Mouse (Mus musculus): Measurements from ENCODE around the gene Syde2.
A peak's percentile ranks its signal among the peaks of the same experiment; 100 is the strongest.
"Not testable (repeated sequence)": the region's sequence is repeated elsewhere in the genome, so short reads cannot be mapped to it uniquely, and the experiment has no call there.

Gene Syde2

DNA sequence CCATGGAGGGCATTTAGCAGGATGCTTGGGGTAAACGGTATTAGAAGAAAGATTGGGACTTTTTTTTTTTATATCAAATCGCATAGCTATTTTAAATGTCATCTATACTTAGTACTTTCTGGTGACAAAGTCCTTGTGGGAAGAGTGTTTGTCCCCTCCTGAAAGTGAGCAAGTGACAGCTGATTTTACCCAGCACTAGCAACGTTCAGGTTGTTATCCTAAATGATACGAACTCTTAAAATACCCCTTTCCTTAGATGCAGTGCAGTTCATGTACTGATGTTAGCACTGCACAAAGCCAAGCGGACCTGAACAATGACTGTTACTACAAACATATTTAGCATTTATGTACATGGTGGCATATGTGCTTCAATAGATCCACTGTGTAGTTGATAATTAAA, 20.9 kb upstream of the Syde2 start:
- DNase-seq (ENCODE audit: low spot score in 2 of 2): no peak

DNA sequence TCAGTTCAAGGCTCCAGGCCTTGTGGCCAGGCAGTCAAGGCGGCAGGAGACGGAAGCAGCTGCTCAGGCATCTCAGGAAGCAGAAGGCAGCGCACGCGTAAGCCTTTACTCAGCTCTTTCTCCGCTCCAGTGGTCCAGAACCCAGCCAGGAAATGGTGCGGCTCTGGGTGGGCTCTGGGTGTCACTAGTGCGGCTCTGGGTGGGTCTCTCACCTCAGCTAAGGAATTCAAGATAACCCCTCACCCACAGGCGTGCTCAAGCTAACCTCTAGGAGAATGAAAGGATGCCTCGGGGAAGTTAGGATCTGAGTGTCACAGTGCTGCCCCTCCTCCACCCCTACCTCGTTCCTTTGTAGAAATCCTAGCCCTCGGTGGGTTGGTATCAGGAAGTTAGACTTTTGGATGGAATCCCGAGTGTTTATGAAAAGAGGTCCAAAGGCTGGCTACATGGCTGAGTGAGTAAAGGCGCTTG, 18.6 kb upstream of the Syde2 start:
- no peak for DNase-seq (ENCODE audit: low spot score in 2 of 2)

DNA sequence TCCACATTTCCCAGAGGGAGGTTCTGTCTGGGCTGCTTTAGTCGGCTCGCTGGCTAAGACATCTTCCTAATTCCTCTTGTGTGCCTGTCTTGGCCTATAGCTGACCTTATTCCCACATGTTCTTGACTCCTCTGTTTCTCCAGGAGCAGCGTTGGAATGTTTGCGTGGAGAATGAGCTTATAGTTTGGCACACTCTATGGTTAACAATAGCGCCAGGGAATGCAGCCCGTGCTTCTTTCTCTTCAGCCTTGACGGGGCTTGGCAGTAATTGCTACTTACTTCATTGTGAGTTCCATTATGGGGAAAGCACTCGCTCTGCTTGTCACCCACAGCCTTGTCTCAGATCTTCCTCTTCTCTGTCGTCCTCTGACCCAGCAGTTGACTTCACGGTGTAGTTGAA, 16.2 kb upstream of the Syde2 start:
- no peak for DNase-seq (ENCODE audit: low spot score in 2 of 2)

- DNase-seq (ENCODE audit: low spot score in 2 of 2): no peak
These were observed 12.7 kb upstream of the Syde2 start for GRCm38 (mm10) chr3:145974986-145975385.

GRCm38 (mm10) chr3:145985333-145985925, 2.2 kb upstream of the Syde2 start:
- no peak for DNase-seq (ENCODE audit: low spot score in 2 of 2)

DNA sequence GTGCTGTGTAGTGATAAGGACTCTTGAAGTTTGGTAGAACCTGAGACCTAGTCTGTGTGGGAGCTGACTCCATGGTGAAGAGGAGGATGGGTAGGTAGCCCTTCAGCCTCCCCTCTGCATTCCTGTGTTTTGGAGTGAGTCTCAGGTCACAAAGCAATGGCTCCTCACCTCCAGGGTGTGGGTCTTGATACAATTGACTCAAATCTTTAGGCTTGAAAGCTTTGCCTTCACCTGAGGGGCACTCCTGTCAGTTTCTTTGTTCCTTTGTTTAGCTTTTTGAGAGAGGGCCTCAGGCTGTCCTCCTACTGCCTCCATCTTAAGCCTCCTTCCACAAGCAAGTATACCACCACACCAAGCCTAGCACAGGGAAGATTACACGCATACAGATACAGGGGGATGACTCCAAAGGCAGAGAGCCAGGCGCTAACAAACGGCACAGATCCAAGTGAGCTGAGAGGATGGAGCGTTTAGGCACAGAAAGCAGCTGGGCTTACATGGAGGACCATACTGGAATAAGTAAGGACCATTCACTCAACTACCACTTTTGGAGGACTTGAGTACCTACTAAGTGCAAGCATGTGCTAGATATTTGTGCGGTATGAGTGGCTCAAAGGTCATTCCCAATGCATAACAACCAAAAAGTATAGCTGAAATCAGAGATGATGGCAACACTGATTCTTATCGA, 1.2 kb upstream of the Syde2 start:
- no peak for DNase-seq (ENCODE audit: low spot score in 2 of 2)

DNA sequence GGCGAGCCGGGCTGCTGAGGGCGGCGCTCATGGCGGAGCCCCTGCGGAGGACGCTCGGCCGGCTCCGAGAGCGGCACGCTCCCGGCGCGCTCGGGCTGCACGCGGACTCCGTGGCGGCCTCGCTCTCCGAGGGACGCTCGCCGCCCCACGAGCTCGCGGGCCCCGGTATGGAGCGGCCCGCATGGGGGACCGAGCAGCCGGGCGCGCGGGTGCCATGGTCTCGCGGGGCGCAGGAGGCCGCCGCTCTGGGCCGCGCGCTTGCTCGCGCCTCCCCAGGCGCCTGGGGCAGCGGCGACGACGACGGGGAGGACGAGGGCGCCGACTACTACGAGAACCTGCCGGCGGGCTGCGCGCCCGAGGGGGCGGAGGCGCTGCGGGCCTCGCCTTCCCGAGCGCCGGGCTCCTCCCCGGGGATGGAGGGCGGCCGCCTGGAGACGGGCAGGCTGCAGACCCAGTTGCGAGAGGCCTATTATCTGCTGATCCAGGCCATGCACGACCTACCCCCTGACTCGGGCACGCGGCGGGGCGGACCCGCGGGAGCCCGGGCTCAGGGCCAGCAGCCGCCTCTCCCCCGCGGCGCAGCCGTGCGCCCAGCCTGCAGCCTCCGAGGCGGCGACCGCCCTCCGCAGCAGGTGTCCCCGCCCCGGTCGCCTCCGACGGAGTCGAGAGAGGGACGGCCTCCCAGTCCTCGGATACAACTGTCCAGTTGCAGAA, 457 bp downstream of the Syde2 start:
- DNase-seq (ENCODE audit: low spot score in 2 of 2): peak; percentile 45 to 61

- DNase-seq (ENCODE audit: low spot score in 2 of 2): no peak
These were observed 1.3 kb downstream of the Syde2 start for GRCm38 (mm10) chr3:145988684-145989575.

- no peak for DNase-seq (ENCODE audit: low spot score in 2 of 2)
These were observed 2.0 kb downstream of the Syde2 start for GRCm38 (mm10) chr3:145989576-145990081.

GRCm38 (mm10) chr3:145991130-145991529, 3.5 kb downstream of the Syde2 start:
- DNase-seq (ENCODE audit: low spot score in 2 of 2): no peak

DNA sequence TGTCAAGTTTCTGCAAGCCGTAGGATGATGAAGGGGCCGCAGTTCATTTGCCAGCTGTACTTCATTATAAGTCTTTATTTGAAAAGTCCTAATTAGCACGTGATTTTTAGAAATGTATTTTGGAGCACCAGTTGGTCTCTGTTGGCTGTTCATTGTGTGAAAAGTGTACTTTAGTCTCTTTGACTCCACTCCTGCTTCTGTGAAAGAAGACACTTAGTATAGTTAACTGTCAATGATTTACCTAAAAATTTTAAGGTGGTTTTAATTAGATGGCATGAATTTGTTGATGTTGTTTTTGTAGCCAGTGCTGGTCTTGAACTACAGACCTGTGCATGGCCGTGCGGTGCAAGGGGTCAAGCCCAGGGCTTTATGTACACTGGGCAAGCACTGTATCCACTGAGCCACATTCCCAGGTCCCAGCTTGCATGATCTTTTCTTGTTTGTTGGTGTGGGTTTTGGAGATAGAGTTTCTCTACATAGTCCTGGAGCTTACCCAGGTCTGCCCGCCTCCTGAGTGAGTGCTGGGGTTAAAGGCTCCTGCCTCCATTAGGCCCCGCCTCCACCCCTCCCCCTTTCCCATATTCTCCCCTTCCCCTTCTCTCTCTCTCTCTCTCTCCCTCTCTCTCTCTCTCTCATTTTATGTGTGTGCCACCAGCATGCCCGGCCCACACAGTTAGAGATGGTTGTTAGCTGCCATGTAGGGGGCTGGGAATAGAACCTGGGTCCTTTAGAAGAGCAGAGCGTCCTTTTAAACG, 4.5 kb downstream of the Syde2 start:
- DNase-seq (ENCODE audit: low spot score in 2 of 2): no peak

- peak in 1 of 2 experiments; percentile 11 for DNase-seq (ENCODE audit: low spot score in 2 of 2)
These were observed 5.1 kb downstream of the Syde2 start for GRCm38 (mm10) chr3:145992796-145993195.

DNA sequence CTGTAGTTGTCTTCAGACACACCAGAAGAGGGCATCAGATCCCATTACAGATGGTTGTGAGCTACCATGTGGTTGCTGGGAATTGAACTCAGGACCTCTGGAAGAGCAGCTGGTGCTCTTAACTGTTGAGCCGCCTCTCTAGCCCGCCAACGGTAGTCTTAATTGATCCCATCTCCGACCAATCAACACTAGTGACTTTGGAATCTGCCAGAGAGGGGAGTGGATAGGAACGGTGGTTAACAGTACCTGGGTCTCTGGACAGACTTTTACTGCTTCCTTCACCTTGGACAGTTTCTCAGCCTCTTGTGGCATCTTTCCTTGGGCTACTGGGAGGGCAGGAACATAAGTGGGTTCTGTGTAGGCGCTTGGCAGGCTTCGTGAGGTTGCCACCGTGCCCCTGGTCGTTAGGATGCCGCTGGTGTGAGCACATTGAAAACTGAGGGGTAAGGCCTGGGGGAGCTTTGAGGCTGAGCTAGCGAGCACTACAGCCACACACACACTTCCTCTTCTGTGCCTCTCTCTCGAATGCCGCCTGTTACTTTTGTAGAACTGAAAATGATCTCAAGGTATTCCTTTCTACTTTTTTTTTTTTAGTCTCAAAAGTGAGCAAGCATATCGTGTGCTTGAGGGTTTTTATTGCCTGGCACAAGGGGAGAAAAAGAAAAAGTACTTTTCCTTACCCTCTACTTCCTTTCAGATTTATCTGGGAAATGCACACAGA, 6.0 kb downstream of the Syde2 start:
- no peak for DNase-seq (ENCODE audit: low spot score in 2 of 2)

- no peak for DNase-seq (ENCODE audit: low spot score in 2 of 2)
These were observed 7.8 kb downstream of the Syde2 start for GRCm38 (mm10) chr3:145995489-145995888.

DNA sequence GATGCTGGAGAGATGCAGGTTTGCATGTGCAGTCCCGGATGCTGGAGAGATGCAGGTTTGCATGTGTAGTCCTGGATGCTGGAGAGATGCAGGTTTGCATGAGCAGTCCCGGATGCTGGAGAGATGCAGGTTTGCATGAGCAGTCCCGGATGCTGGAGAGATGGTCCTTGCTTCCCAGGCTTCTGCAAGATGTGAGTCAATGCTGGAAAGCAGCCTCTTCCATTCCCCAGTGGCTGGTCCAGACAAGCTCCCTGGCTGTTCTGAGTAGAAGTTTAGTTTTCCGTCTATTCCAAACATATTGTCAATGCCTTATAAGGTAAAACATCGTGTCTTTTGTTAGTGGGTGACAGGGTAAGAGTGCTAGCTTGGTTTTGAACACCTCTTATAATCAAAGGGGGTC, 8.9 kb downstream of the Syde2 start:
- not testable (repeated sequence) for DNase-seq (ENCODE audit: low spot score in 2 of 2)

DNA sequence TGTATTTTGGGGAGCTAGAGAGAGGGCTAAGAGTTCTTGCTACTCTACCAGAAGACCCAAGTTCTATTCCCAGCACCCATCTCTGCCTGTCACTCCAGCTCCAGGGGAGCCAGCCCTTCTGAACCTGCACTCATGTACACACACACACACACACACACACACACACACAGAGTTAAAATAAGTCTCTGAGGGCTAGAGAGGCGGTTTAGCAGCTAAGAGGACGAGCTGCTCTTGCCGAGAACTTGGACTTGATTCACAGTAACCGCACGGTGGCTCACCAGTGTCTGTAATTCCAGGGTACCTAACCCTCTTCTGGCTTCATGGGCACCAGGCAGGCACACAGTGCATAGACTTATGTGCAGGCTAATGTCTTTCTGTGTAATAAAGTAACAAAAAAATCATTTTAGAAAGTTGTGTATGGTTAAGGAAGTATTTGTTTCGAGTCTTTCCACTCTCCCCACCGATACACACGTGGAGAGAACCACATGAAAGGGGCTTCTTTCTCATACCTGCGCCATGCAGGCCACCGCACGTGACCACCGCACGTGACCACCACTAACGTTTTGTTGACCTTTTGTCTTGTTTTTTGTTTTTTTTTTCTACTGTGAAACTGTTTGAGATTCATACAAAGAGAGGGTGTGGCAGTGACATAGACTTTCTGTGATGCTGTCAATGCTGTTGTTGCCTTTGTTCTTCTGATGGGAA, 16.8 kb downstream of the Syde2 start:
- DNase-seq (ENCODE audit: low spot score in 2 of 2): no peak

GRCm38 (mm10) chr3:146007872-146008271, 20.2 kb downstream of the Syde2 start:
- no peak for DNase-seq (ENCODE audit: low spot score in 2 of 2)

GRCm38 (mm10) chr3:146009859-146010645, 22.4 kb downstream of the Syde2 start:
- DNase-seq (ENCODE audit: low spot score in 2 of 2): no peak

DNA sequence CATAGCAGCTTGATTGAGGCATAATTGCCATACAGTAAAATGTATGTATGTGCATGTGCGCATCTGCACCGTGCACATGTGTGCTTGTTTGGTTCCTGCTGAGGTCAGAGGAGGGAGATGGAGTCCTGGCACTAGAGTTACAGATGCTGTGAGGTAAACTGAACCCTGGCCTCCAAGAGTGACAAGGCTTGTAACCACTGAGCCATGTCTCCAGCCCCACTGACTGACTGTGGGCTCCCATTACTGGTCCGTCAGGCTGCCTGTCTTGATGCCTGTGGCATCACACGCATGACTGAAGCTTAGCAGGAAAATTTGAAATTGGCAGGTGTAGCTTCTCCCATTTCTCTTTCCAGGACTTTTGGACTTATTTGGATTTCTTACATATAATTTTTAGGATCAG, 23.1 kb downstream of the Syde2 start:
- no peak for DNase-seq (ENCODE audit: low spot score in 2 of 2)
